Mouse (Mus musculus) neural tube, embryonic 11.5 days (tissue): ENCODE data around the gene Fcer1g. TPM values are rescaled to one million over a fixed set of nuclear protein-coding genes. Genes with fewer than 3 reads are reported as not detected.

Experiments
- ATAC-seq: fragments of 200-750 bp; cut with Nextera tagmentation; 2 replicates; pipeline ENCODE4 v1.8.0; 2017; ENCODE audit warnings: moderate number of reproducible peaks, mild to moderate bottlenecking, moderate TSS enrichment, moderate library complexity; ENCODE audit not compliant: insufficient read depth, low FRiP score, low TSS enrichment
- DNase-seq: peaks from one replicate; pipeline ENCODE4 v3.0.0-alpha.2; 2015; ENCODE audit warnings: low spot score
- H3K27ac ChIP-seq: fragments of 300-500 bp; sonication (generic); 2 replicates; pipeline ENCODE4 v1.5.1; 2014; ENCODE audit warnings: low read depth, mild to moderate bottlenecking, low read length
- H3K27me3 ChIP-seq: fragments of 300-500 bp; sonication (generic); 2 replicates; pipeline ENCODE4 v1.6.1; 2014; ENCODE audit warnings: mild to moderate bottlenecking, low read length, mixed read lengths; ENCODE audit not compliant: control insufficient read depth, insufficient read depth
- H3K36me3 ChIP-seq: fragments of 300-500 bp; sonication (generic); 2 replicates; pipeline ENCODE4 v1.6.1; 2014; ENCODE audit warnings: mild to moderate bottlenecking, low read length, moderate library complexity, mixed read lengths; ENCODE audit not compliant: control insufficient read depth, insufficient read depth
- H3K4me1 ChIP-seq: fragments of 300-500 bp; sonication (generic); 2 replicates; pipeline ENCODE4 v1.6.1; 2014; ENCODE audit warnings: low read length, mixed read lengths; ENCODE audit not compliant: control insufficient read depth, insufficient read depth
- H3K4me2 ChIP-seq: fragments of 300-500 bp; sonication (generic); 2 replicates; pipeline ENCODE4 v1.6.1; 2014; ENCODE audit warnings: low read depth, mild to moderate bottlenecking, moderate library complexity
- H3K4me3 ChIP-seq: fragments of 300-500 bp; sonication (generic); 2 replicates; pipeline ENCODE4 v1.5.1; 2014; ENCODE audit warnings: low read depth, low read length
- H3K9ac ChIP-seq: fragments of 300-500 bp; sonication (generic); 2 replicates; pipeline ENCODE4 v1.6.1; 2014; ENCODE audit warnings: mild to moderate bottlenecking, low read length
- H3K9me3 ChIP-seq: fragments of 300-500 bp; sonication (generic); 2 replicates; pipeline ENCODE4 v1.6.1; 2016; ENCODE audit warnings: low read length; ENCODE audit not compliant: control insufficient read depth
- WGBS: fragments of 180-500 bp; shearing (Covaris S2); extraction: QIAGEN DNeasy Blood & Tissue Kit; methylation state at CpG from one replicate; pipeline ENCODE4 v1.1.7; 2014; 5-methylcytosine and 5-hydroxymethylcytosine counted together
- polyA plus RNA-seq: library from polyadenylated mRNA; unstranded; fragments of >200 nt; fragmentation: Nextera tagmentation; extraction: Ambion mirVana; gene quantifications from 2 replicates; pipeline ENCODE4 v1.2.1, GENCODE M21; 2014

Fcer1g gene
- polyA plus RNA-seq, 1 experiment from 2014 or later = 15.0 TPM

- Histone ChIP-seq H3K4me2 (no peak overlapping the region), H3K36me3 (peaks cover 18% of the 10 kb centered on the region), H3K9ac (no peak overlapping the region; the same call in 1 of the 2 replicates), H3K9me3 (no peaks in the 10 kb centered on the region), H3K4me3 (peak overlapping the region; percentile 67; the same call in 1 of the 2 replicates), H3K4me1 (peaks cover 6% of the 10 kb centered on the region; the same call in 1 of the 2 replicates), H3K27me3 (no peaks in the 10 kb centered on the region), H3K27ac (no peak overlapping the region)
- WGBS = 88% methylated on average over 14 of the region's 14 CpGs
- DNase-seq = no peak
- no peak for ATAC-seq
Measured at GRCm38 (mm10) chr1:171279012-171279705, 45.0 kb upstream of the Fcer1g start.

DNA sequence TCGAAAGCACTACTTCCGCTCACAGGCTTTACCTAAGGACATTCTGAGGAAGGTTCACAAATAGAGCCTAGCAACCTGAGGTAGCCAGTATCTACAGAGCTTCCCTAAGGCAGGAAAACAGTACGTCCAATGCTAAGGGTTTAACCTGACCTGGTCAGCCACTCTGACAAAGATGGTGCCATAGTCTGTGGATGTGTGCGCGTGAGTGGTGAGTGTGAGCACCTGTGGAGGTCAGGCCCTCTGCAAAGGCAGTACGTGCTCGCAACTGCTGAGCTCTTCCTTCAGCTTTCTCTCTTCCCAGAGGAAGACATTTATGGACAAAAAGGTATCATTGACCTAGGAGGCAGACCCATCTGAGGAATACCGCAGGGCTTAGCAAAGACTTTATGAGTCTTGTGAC is 44.3 kb upstream of the Fcer1g start:
- Histone ChIP-seq H3K9ac (no peak overlapping the region), H3K4me1 (peaks cover 6% of the 10 kb centered on the region; the same call in 1 of the 2 replicates), H3K36me3 (peaks cover 18% of the 10 kb centered on the region), H3K27me3 (no peaks in the 10 kb centered on the region), H3K4me3 (no peak overlapping the region), H3K27ac (no peak overlapping the region), H3K9me3 (no peaks in the 10 kb centered on the region), H3K4me2 (no peak overlapping the region)
- DNase-seq (no peak), ATAC-seq (no peak)
- 96% methylated on average over 8 of the region's 8 CpGs for WGBS

DNA sequence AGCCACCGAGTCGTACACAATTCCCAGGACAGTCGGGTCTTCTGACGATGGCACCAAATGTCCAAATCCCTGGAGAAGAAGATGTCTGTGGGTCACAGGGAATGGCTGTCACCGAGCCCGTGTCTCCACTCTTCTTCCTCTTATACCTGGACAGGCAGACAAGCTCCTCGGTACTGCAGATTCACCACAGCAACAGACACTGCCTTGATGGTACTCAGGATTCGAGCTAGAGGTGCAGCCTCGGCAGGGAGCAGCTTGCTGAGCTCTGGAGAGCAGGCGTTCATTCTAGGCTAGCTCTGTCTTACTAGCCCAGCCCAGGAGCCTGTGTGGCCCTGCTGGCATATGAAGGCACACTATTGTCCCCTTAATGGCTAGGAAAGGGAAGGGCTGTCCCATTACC is 43.6 kb upstream of the Fcer1g start:
- Histone ChIP-seq H3K9me3 (no peaks in the 10 kb centered on the region), H3K9ac (no peak overlapping the region), H3K4me2 (no peak overlapping the region), H3K36me3 (peaks cover 18% of the 10 kb centered on the region), H3K4me3 (no peak overlapping the region), H3K27me3 (no peaks in the 10 kb centered on the region), H3K4me1 (peaks cover 6% of the 10 kb centered on the region; the same call in 1 of the 2 replicates), H3K27ac (no peak overlapping the region)
- DNase-seq = no peak
- ATAC-seq = no peak
- 89% methylated on average over 9 of the region's 10 CpGs for WGBS

DNA sequence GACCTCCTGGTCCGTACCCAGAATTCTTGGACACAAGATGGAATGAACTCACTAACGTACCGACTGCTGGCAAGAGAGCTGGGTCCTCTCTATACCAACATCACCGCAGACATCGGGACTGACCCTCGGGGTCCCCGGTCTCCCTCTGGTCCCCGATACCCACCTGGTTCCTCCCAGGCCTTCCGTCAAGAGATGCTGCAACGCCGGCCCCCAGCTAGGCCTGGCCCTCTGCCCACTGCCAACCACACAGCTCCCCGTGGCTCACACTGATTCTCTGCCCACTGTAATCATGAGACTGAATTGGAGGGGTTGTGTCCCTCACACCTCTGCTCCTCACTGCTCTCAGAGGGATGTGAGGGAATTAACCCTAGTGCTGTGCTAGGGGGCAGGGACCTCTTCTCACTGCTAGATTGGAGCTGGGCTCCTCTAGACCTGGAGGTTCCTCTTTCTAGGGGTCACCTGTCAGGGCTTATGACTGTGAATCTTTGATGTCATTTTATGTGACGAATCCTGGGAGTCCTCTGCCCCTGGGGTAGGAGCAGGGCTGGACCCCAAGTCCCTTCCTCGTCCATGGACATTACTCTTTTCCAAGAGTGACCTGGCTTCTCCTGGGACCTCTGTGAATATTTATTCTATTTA is 42.1 kb upstream of the Fcer1g start:
- Histone ChIP-seq H3K36me3 (peaks cover 22% of the 10 kb centered on the region), H3K9me3 (no peaks in the 10 kb centered on the region), H3K4me3 (no peak overlapping the region), H3K9ac (no peak overlapping the region), H3K27me3 (no peaks in the 10 kb centered on the region), H3K27ac (no peak overlapping the region), H3K4me2 (no peak overlapping the region), H3K4me1 (peaks cover 9% of the 10 kb centered on the region)
- ATAC-seq (no peak), DNase-seq (no peak)
- 95% methylated on average over 14 of the region's 14 CpGs for WGBS

GRCm38 (mm10) chr1:171275144-171275734 is 41.1 kb upstream of the Fcer1g start:
- Histone ChIP-seq H3K4me3 (no peak overlapping the region), H3K27ac (no peak overlapping the region), H3K36me3 (peaks cover 22% of the 10 kb centered on the region), H3K27me3 (no peaks in the 10 kb centered on the region), H3K9me3 (no peaks in the 10 kb centered on the region), H3K4me1 (peaks cover 12% of the 10 kb centered on the region), H3K4me2 (no peak overlapping the region), H3K9ac (no peak overlapping the region)
- WGBS = 90% methylated on average over 11 of the region's 11 CpGs
- no peak for ATAC-seq
- DNase-seq = no peak

DNA sequence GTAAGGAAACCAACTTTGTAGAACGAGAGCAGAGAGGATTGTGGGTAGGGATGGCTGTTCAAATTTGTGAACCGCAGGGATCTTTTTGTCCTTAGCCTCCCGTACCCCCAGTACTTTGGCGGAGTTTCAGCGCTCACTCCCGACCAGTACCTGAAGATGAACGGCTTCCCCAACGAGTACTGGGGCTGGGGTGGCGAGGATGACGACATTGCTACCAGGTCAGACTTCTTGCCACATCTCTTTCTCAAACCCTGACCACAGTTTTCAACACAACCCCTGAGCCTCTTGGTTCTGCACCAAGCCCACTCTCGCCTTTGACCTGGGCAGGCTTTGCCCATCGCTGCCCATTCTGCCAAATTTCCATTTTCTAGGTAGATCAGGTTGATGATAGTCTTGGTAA is 40.0 kb upstream of the Fcer1g start:
- ATAC-seq (no peak), DNase-seq (no peak)
- peaks cover 22% of the 10 kb centered on the region for H3K36me3 ChIP-seq
- no peak overlapping the region for H3K27ac ChIP-seq
- H3K27me3 ChIP-seq = no peaks in the 10 kb centered on the region
- H3K4me2 ChIP-seq = no peak overlapping the region
- H3K9ac ChIP-seq = no peak overlapping the region
- peaks cover 13% of the 10 kb centered on the region for H3K4me1 ChIP-seq
- no peaks in the 10 kb centered on the region for H3K9me3 ChIP-seq
- H3K4me3 ChIP-seq = no peak overlapping the region
- 89% methylated on average over 12 of the region's 12 CpGs for WGBS

- WGBS = 97% methylated on average over 3 of the region's 3 CpGs
- H3K27ac ChIP-seq = no peak overlapping the region
- H3K9ac ChIP-seq = no peak overlapping the region
- peaks cover 13% of the 10 kb centered on the region for H3K36me3 ChIP-seq
- no peaks in the 10 kb centered on the region for H3K27me3 ChIP-seq
- no peak for ATAC-seq
- no peak overlapping the region for H3K4me2 ChIP-seq
- no peak overlapping the region for H3K4me3 ChIP-seq
- no peak for DNase-seq
- peaks cover 13% of the 10 kb centered on the region for H3K4me1 ChIP-seq
- H3K9me3 ChIP-seq = no peaks in the 10 kb centered on the region
Measured at GRCm38 (mm10) chr1:171272086-171272485, 37.9 kb upstream of the Fcer1g start.

- 75% methylated on average over 10 of the region's 10 CpGs for WGBS
- DNase-seq (no peak), ATAC-seq (no peak)
- peaks cover 13% of the 10 kb centered on the region for H3K4me1 ChIP-seq
- H3K9ac ChIP-seq = no peak overlapping the region
- no peak overlapping the region for H3K4me3 ChIP-seq
- no peaks in the 10 kb centered on the region for H3K27me3 ChIP-seq
- no peaks in the 10 kb centered on the region for H3K9me3 ChIP-seq
- peaks cover 13% of the 10 kb centered on the region for H3K36me3 ChIP-seq
- no peak overlapping the region for H3K27ac ChIP-seq
- H3K4me2 ChIP-seq = no peak overlapping the region
Measured at GRCm38 (mm10) chr1:171271622-171272021, 37.5 kb upstream of the Fcer1g start.
